Mouse (Mus musculus): ENCODE data around the gene Taar3. TPM values are rescaled to one million over a fixed set of nuclear protein-coding genes. Genes with fewer than 3 reads are reported as not detected.

Gene Taar3
- polyA plus RNA-seq, 1 experiment from 2014 or later: not detected

DNA sequence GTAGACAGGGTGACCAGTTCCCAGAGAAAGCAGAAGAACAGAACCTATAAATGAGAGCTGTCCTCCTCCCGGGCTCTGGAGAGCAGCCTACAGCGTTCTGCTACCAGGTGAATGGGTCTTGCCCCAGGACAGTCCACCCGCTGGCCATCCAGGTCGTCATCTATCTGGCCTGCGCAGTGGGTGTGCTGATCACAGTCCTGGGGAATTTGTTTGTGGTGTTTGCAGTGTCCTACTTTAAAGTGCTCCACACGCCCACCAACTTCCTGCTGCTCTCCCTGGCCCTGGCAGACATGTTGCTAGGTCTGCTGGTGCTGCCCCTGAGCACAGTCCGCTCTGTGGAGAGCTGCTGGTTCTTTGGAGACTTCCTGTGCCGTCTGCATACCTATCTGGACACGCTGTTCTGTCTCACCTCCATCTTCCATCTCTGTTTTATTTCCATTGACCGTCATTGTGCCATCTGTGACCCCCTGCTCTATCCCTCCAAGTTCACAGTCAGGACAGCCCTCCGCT, 21.4 kb downstream of the Taar3 start, which contains the start of gene Taar5:
Gene Taar5 (plus strand): TSS at position 51 of the 510 bp plus-strand sequence.
- 81% methylated on average over 11 of the region's 11 CpGs for WGBS (ENCODE audit: missing documents)

DNA sequence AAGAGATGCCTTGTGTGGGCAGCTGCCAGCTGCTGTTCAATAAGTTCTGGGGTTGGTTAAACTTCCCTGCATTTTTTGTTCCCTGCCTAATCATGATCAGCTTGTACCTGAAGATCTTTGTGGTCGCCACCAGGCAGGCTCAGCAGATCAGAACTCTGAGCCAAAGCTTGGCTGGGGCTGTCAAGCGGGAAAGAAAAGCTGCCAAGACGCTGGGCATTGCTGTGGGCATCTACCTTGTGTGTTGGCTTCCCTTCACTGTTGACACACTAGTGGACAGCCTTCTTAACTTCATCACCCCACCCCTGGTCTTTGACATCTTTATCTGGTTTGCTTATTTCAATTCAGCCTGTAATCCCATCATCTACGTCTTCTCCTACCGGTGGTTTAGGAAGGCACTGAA, 21.9 kb downstream of the Taar3 start:
- WGBS (ENCODE audit: missing documents): 90% methylated on average over 5 of the region's 5 CpGs
- no peaks in the 10 kb centered on the region for H3K36me3 ChIP-seq (ENCODE audit: inconsistent target)
- H3K27ac ChIP-seq: no peak overlapping the region
- no peak overlapping the region for H3K4me3 ChIP-seq (ENCODE audit: inconsistent target)
- H3K79me2 ChIP-seq (ENCODE audit: inconsistent target): no peaks in the 10 kb centered on the region

More for the DNA sequence above, 21.4 kb downstream of the Taar3 start, which contains the start of gene Taar5:
- Histone ChIP-seq H3K79me2 (ENCODE audit: inconsistent target) (no peaks in the 10 kb centered on the region), H3K4me3 (ENCODE audit: inconsistent target) (no peak within 1 kb of the TSS), H3K36me3 (ENCODE audit: inconsistent target) (no peaks in the 10 kb centered on the region), H3K27ac (no peak within 1 kb of the TSS)

DNA sequence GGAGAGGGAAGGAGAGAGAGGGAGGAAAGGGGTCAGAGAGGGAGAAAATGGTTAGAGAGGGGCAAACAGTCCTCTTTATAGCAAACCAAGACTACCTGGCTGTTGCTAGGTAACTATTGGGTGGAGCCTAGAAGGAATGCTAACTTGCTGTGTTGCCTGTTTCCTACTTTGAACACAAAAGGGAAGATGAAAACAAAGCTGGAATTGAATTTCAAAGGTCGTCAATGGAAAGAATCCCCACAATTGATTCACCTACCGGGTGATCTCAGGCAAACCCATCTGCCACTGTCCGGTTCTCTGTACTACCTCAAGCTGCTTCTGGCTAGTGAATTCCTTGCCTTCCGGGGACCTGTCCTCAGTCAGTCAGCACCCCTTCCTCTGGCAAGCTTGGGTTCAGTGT, 28.6 kb downstream of the Taar3 start:
- no peaks in the 10 kb centered on the region for H3K36me3 ChIP-seq (ENCODE audit: inconsistent target)
- WGBS (ENCODE audit: missing documents): 88% methylated on average over 4 of the region's 4 CpGs
- H3K27ac ChIP-seq: no peak overlapping the region
- no peaks in the 10 kb centered on the region for H3K79me2 ChIP-seq (ENCODE audit: inconsistent target)
- no peak overlapping the region for H3K4me3 ChIP-seq (ENCODE audit: inconsistent target)

GRCm38 (mm10) chr10:23978901-23979705, 29.7 kb downstream of the Taar3 start:
- no peaks in the 10 kb centered on the region for H3K36me3 ChIP-seq (ENCODE audit: inconsistent target)
- H3K79me2 ChIP-seq (ENCODE audit: inconsistent target): no peaks in the 10 kb centered on the region
- no peak overlapping the region for H3K4me3 ChIP-seq (ENCODE audit: inconsistent target)
- 56% methylated on average over 13 of the region's 16 CpGs for WGBS (ENCODE audit: missing documents)
- H3K27ac ChIP-seq: no peak overlapping the region

DNA sequence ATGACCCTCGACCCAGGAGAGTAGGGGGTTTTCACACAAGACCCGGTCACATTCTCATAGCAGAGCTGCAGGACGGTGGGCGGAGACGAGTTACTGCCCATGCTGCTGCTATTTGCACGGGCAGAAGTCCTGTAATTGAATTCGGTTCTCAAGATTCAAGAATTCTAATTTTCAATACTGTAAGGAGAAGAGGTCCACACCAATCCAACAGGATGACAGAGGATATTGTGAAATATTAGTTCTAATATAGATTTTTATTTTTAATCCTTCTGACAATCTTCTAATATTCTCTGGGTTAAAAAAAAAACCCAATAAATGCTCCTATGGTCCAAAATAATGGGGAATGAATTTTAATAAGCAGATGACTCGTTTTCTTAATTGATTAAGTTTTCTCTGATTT, 36.2 kb downstream of the Taar3 start, which contains the start of gene Taar6:
Gene Taar6 (minus strand): TSS at position 101 of the 400 bp plus-strand sequence.
- H3K27ac ChIP-seq: no peak within 1 kb of the TSS
- no peak within 1 kb of the TSS for H3K4me3 ChIP-seq (ENCODE audit: inconsistent target)
- no peaks in the 10 kb centered on the region for H3K79me2 ChIP-seq (ENCODE audit: inconsistent target)
- 91% methylated on average over 8 of the region's 8 CpGs for WGBS (ENCODE audit: missing documents)
- no peaks in the 10 kb centered on the region for H3K36me3 ChIP-seq (ENCODE audit: inconsistent target)

- Histone ChIP-seq H3K4me3 (ENCODE audit: inconsistent target) (no peak overlapping the region), H3K79me2 (ENCODE audit: inconsistent target) (no peaks in the 10 kb centered on the region), H3K27ac (no peak overlapping the region), H3K36me3 (ENCODE audit: inconsistent target) (no peaks in the 10 kb centered on the region)
- 27% methylated on average over 5 of the region's 5 CpGs for WGBS (ENCODE audit: missing documents)
Observed at GRCm38 (mm10) chr10:23986419-23986818, 37.1 kb downstream of the Taar3 start.

DNA sequence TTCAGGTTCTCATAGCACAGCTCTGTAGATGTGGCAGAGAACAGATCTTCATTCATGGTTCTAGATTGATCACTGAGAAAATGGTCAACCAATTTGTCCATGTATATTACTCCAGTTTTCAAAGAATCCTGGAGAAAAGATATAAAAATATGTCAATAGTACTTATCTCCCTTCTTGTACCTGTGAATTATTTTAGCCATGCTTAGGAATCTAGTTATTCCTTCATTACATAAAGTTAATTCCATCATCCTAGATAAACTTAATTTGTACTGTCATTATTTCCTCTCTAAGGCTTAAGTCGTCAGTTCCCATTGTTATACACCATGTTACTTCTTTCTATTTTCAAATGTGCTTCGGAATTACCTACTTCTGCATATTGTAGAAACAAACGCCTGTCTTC, 44.0 kb downstream of the Taar3 start, which contains the start of gene Taar7a:
Gene Taar7a (minus strand): TSS at position 101 of the 400 bp plus-strand sequence.
- 92% methylated on average over 3 of the region's 3 CpGs for WGBS (ENCODE audit: missing documents)
- Histone ChIP-seq H3K79me2 (ENCODE audit: inconsistent target) (no peaks in the 10 kb centered on the region), H3K4me3 (ENCODE audit: inconsistent target) (no peak within 1 kb of the TSS), H3K36me3 (ENCODE audit: inconsistent target) (no peaks in the 10 kb centered on the region), H3K27ac (no peak within 1 kb of the TSS)

DNA sequence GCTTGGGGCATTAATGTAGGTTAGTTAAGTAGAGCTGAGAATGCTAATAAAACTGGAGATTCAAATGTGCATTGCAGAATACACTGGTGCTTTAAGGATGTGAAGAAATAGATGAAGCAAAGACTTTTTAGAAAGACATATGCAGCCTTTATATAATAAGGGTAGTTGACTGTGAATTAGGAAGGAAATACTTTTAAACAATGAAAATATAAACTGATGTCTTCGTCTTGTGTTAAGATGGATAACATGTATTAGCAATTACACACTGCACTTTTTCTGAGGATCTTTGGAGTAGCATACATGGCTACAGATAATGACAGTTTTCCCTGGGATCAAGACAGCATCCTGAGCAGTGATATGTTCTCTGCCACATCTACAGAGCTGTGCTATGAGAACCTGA, 50.3 kb downstream of the Taar3 start, which contains the start of gene Taar7b:
Gene Taar7b (plus strand): TSS at position 301 of the 400 bp plus-strand sequence.
- 92% methylated on average over 1 of the region's 1 CpGs for WGBS (ENCODE audit: missing documents)

More for the DNA sequence above, 50.3 kb downstream of the Taar3 start, which contains the start of gene Taar7b:
- Histone ChIP-seq H3K36me3 (ENCODE audit: inconsistent target) (no peaks in the 10 kb centered on the region), H3K27ac (no peak within 1 kb of the TSS), H3K79me2 (ENCODE audit: inconsistent target) (no peaks in the 10 kb centered on the region), H3K4me3 (ENCODE audit: inconsistent target) (no peak within 1 kb of the TSS)

Other genes with a start within 250 kb of the Taar3 start
- gene Rps12, start 162.3 kb upstream of the Taar3 start, polyA plus RNA-seq (2018): 762 to 2,105 TPM (median 1,911 TPM) in 3 replicates
- gene Slc18b1, start 152.6 kb upstream of the Taar3 start, polyA plus RNA-seq (2018): 1.3 to 1.5 TPM (median 1.4 TPM) in 3 replicates
- 0.67 to 5.3 TPM (median 1.7 TPM) in 3 replicates for gene Vnn3, start 98.1 kb upstream of the Taar3 start, polyA plus RNA-seq (2018)
- not detected in 3 replicates for gene Vnn1, start 54.9 kb upstream of the Taar3 start, polyA plus RNA-seq (2018)
- not detected in 3 replicates for gene Taar1, start 29.2 kb upstream of the Taar3 start, polyA plus RNA-seq (2018)
- gene Taar2, start 11.0 kb upstream of the Taar3 start, polyA plus RNA-seq (2018): not detected in 3 replicates
- gene Taar4, start 10.9 kb downstream of the Taar3 start, polyA plus RNA-seq (2018): not detected in 3 replicates
- not detected in 3 replicates for gene Taar5, start 21.1 kb downstream of the Taar3 start, polyA plus RNA-seq (2018)
- not detected in 3 replicates for gene Taar6, start 36.1 kb downstream of the Taar3 start, polyA plus RNA-seq (2018)
- gene Taar7a, start 43.9 kb downstream of the Taar3 start, polyA plus RNA-seq (2018): not detected in 3 replicates
- gene Taar7b, start 50.4 kb downstream of the Taar3 start, polyA plus RNA-seq (2018): not detected in 3 replicates
- not detected in 3 replicates for gene Taar7d, start 77.7 kb downstream of the Taar3 start, polyA plus RNA-seq (2018)
- not detected in 3 replicates for gene Taar7e, start 88.1 kb downstream of the Taar3 start, polyA plus RNA-seq (2018)
- not detected in 3 replicates for gene Taar7f, start 100.0 kb downstream of the Taar3 start, polyA plus RNA-seq (2018)
- not detected in 3 replicates for gene Taar8a, start 126.9 kb downstream of the Taar3 start, polyA plus RNA-seq (2018)
- not detected in 3 replicates for gene Taar8b, start 142.7 kb downstream of the Taar3 start, polyA plus RNA-seq (2018)
- gene Taar8c, start 152.4 kb downstream of the Taar3 start, polyA plus RNA-seq (2018): not detected in 3 replicates
- not detected in 3 replicates for gene Taar9, start 160.0 kb downstream of the Taar3 start, polyA plus RNA-seq (2018)
- gene Stx7, start 199.7 kb downstream of the Taar3 start, polyA plus RNA-seq (2018): 163 to 202 TPM (median 186 TPM) in 3 replicates